Mouse (Mus musculus): ENCODE measurements around the gene Col13a1.

DNA sequence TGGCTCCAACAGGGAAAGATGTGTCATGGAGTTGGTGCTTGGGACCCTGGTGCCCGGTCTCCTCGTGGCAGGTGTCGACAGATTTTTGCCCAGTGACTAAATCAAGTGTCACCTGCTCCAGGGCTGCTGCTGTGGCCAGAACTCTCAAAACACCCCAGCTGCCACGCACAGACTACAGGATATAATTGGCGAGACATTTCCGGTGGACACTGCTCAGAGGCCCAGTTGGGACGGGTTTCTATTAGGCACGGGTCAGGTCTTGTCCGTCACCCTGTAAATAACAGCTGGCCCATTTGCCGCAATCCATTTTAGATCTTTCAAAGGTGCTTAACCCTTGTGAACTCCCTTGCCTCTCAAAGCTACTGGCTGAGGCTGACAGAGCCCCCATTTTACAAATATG lies 35.4 kb downstream of the Col13a1 start:
- TF ChIP-seq CTCF (IDR thresholded peaks at IDR 0.05; ENCODE audit: low read depth) (no peak), EP300 (IDR thresholded peaks at IDR 0.05; ENCODE audit: low read depth) (no peak)
